Mouse (Mus musculus) bone marrow macrophage, adult 2 months (primary cell): Measurements from ENCODE around the gene Fbxo46.

Source experiments
- CTCF ChIP-seq: IDR thresholded peaks from 2 replicates; pipeline ENCODE4 v1.5.1; 2012; ENCODE audit warnings: low read depth, mild to moderate bottlenecking, low read length, moderate library complexity
- POLR2A ChIP-seq: IDR thresholded peaks from 2 replicates; pipeline ENCODE4 v1.6.1; 2012; ENCODE audit warnings: mild to moderate bottlenecking, low read depth, low read length, borderline replicate concordance

GRCm38 (mm10) chr7:19091913-19092312 is 27.7 kb upstream of the Fbxo46 start:
- TF ChIP-seq POLR2A (no peak), CTCF (no peak)
